Mouse (Mus musculus) intestine, embryonic 15.5 days (tissue): ENCODE measurements at regions not wholly inside any gene's neighbourhood (a gene's known extent, or its start where the extent isn't known, plus 50 kb on each side); places are given as distances from the start of the nearest gene placed in this dataset.
A peak's percentile ranks its signal among the peaks of the same experiment; 100 is the strongest.

Experiments used
- ATAC-seq: fragments of 200-750 bp; cut with Nextera tagmentation; 2 replicates; pipeline ENCODE4 v1.8.0; 2017; ENCODE audit warnings: moderate TSS enrichment, moderate library complexity
- H3K27ac ChIP-seq: fragments of 300-500 bp; sonication (generic); 2 replicates; pipeline ENCODE4 v1.5.1; 2015; ENCODE audit warnings: mild to moderate bottlenecking, inconsistent platforms
- H3K27me3 ChIP-seq: fragments of 300-500 bp; sonication (generic); replicated peaks from 2 replicates; pipeline ENCODE4 v1.6.1; 2015; ENCODE audit warnings: inconsistent platforms
- H3K36me3 ChIP-seq: fragments of 300-500 bp; sonication (generic); 2 replicates; pipeline ENCODE4 v1.6.1; 2015; ENCODE audit warnings: inconsistent platforms
- H3K4me1 ChIP-seq: fragments of 300-500 bp; sonication (generic); replicated peaks from 2 replicates; pipeline ENCODE4 v1.6.1; 2015; ENCODE audit warnings: inconsistent platforms
- H3K4me2 ChIP-seq: fragments of 300-500 bp; sonication (generic); replicated peaks from 2 replicates; pipeline ENCODE4 v1.6.1; 2015; ENCODE audit warnings: mild to moderate bottlenecking, inconsistent platforms
- H3K4me3 ChIP-seq: fragments of 300-500 bp; sonication (generic); replicated peaks from 2 replicates; pipeline ENCODE4 v1.5.1; 2015; ENCODE audit warnings: inconsistent platforms
- H3K9ac ChIP-seq: fragments of 300-500 bp; sonication (generic); 2 replicates; pipeline ENCODE4 v1.6.1; 2015; ENCODE audit warnings: inconsistent platforms
- H3K9me3 ChIP-seq: fragments of 300-500 bp; sonication (generic); 2 replicates; pipeline ENCODE4 v1.6.1; 2016; ENCODE audit warnings: inconsistent platforms
- WGBS: fragments of 180-500 bp; shearing (Covaris S2); methylation state at CpG from one replicate; pipeline ENCODE4 v1.1.7; 2015; 5-methylcytosine and 5-hydroxymethylcytosine counted together

GRCm38 (mm10) chr11:18596996-18597395 lies 421.8 kb downstream of the Meis1 start:
- no peaks in the 10 kb centered on the region for H3K27me3 ChIP-seq
- H3K9me3 ChIP-seq: no peaks in the 10 kb centered on the region
- H3K27ac ChIP-seq: no peak overlapping the region
- H3K4me2 ChIP-seq: no peak overlapping the region
- no peak for ATAC-seq
- H3K4me1 ChIP-seq: no peaks in the 10 kb centered on the region
- no peak overlapping the region for H3K4me3 ChIP-seq
- no peak overlapping the region for H3K9ac ChIP-seq
- 85% methylated on average over 4 of the region's 4 CpGs for WGBS
- no peaks in the 10 kb centered on the region for H3K36me3 ChIP-seq

- ATAC-seq: peak; percentile 70
- no peak overlapping the region for H3K9ac ChIP-seq
- H3K4me2 ChIP-seq: no peak overlapping the region
- H3K4me3 ChIP-seq: no peak overlapping the region
- H3K27ac ChIP-seq: 0 out of 2 replicates have a peak overlapping the region, but pooled peaks have one; percentile 49
- no peaks in the 10 kb centered on the region for H3K4me1 ChIP-seq
- H3K36me3 ChIP-seq: no peaks in the 10 kb centered on the region
- 34% methylated on average over 1 of the region's 1 CpGs for WGBS
- no peaks in the 10 kb centered on the region for H3K27me3 ChIP-seq
- H3K9me3 ChIP-seq: no peaks in the 10 kb centered on the region
Measured at GRCm38 (mm10) chr11:18590487-18590886, 428.3 kb downstream of the Meis1 start.

- Histone ChIP-seq H3K36me3 (no peaks in the 10 kb centered on the region), H3K27me3 (no peaks in the 10 kb centered on the region), H3K27ac (no peak overlapping the region), H3K9me3 (no peaks in the 10 kb centered on the region), H3K4me1 (peaks cover 3% of the 10 kb centered on the region; the same call in 1 of the 2 replicates), H3K4me3 (no peak overlapping the region), H3K9ac (no peak overlapping the region), H3K4me2 (no peak overlapping the region)
- 62% methylated on average over 3 of the region's 3 CpGs for WGBS
- ATAC-seq: no peak
Measured at GRCm38 (mm10) chr11:18586468-18586867, 432.3 kb downstream of the Meis1 start.

GRCm38 (mm10) chr11:18585031-18585430 lies 433.8 kb downstream of the Meis1 start:
- Histone ChIP-seq H3K27ac (no peak overlapping the region), H3K9me3 (no peaks in the 10 kb centered on the region), H3K4me2 (no peak overlapping the region), H3K4me3 (no peak overlapping the region), H3K4me1 (peaks cover 3% of the 10 kb centered on the region; the same call in 1 of the 2 replicates), H3K27me3 (no peaks in the 10 kb centered on the region), H3K36me3 (no peaks in the 10 kb centered on the region), H3K9ac (no peak overlapping the region)
- ATAC-seq: no peak
- WGBS: 78% methylated on average over 8 of the region's 8 CpGs

GRCm38 (mm10) chr11:18582781-18583161 lies 436.0 kb downstream of the Meis1 start:
- Histone ChIP-seq H3K4me3 (no peak overlapping the region), H3K4me2 (no peak overlapping the region), H3K36me3 (no peaks in the 10 kb centered on the region), H3K4me1 (peaks cover 3% of the 10 kb centered on the region; the same call in 1 of the 2 replicates), H3K27ac (no peak overlapping the region), H3K9me3 (no peaks in the 10 kb centered on the region), H3K9ac (no peak overlapping the region), H3K27me3 (no peaks in the 10 kb centered on the region)
- 83% methylated on average over 1 of the region's 1 CpGs for WGBS
- ATAC-seq: no peak

- Histone ChIP-seq H3K27ac (no peak overlapping the region), H3K9ac (no peak overlapping the region), H3K4me1 (peaks cover 3% of the 10 kb centered on the region; the same call in 1 of the 2 replicates), H3K36me3 (no peaks in the 10 kb centered on the region), H3K9me3 (no peaks in the 10 kb centered on the region), H3K4me3 (no peak overlapping the region), H3K4me2 (no peak overlapping the region), H3K27me3 (no peaks in the 10 kb centered on the region)
- ATAC-seq: no peak
- WGBS: 63% methylated on average over 2 of the region's 2 CpGs
Measured at GRCm38 (mm10) chr11:18581997-18582780, 436.6 kb downstream of the Meis1 start.

- Histone ChIP-seq H3K36me3 (no peaks in the 10 kb centered on the region), H3K4me1 (peaks cover 3% of the 10 kb centered on the region; the same call in 1 of the 2 replicates), H3K9me3 (no peaks in the 10 kb centered on the region), H3K9ac (no peak overlapping the region), H3K27me3 (no peaks in the 10 kb centered on the region), H3K4me2 (no peak overlapping the region), H3K4me3 (no peak overlapping the region), H3K27ac (no peak overlapping the region)
- 85% methylated on average over 8 of the region's 8 CpGs for WGBS
- no peak for ATAC-seq
Measured at GRCm38 (mm10) chr11:18581078-18581800, 437.5 kb downstream of the Meis1 start.

- Histone ChIP-seq H3K9me3 (no peaks in the 10 kb centered on the region), H3K4me2 (no peak overlapping the region), H3K27me3 (no peaks in the 10 kb centered on the region), H3K4me1 (no peaks in the 10 kb centered on the region), H3K4me3 (no peak overlapping the region), H3K27ac (no peak overlapping the region), H3K36me3 (no peaks in the 10 kb centered on the region), H3K9ac (no peak overlapping the region)
- WGBS: 72% methylated on average over 4 of the region's 4 CpGs
- no peak for ATAC-seq
Measured at GRCm38 (mm10) chr11:18571557-18572209, 447.1 kb downstream of the Meis1 start.

- Histone ChIP-seq H3K27ac (no peak overlapping the region), H3K4me3 (no peak overlapping the region), H3K27me3 (no peaks in the 10 kb centered on the region), H3K4me2 (no peak overlapping the region), H3K9ac (no peak overlapping the region), H3K4me1 (no peaks in the 10 kb centered on the region), H3K36me3 (no peaks in the 10 kb centered on the region), H3K9me3 (no peaks in the 10 kb centered on the region)
- WGBS: 96% methylated on average over 2 of the region's 2 CpGs
- ATAC-seq: no peak
Measured at GRCm38 (mm10) chr11:18563011-18563410, 455.8 kb downstream of the Meis1 start.

GRCm38 (mm10) chr11:18558665-18559064 lies 460.1 kb downstream of the Meis1 start:
- Histone ChIP-seq H3K9me3 (no peaks in the 10 kb centered on the region), H3K27ac (no peak overlapping the region), H3K9ac (no peak overlapping the region), H3K4me3 (no peak overlapping the region), H3K4me1 (no peaks in the 10 kb centered on the region), H3K36me3 (no peaks in the 10 kb centered on the region), H3K27me3 (no peaks in the 10 kb centered on the region), H3K4me2 (no peak overlapping the region)
- whole genome bisulfite sequencing: 24% methylated on average over 4 of the region's 4 CpGs
- no peak for ATAC-seq

- Histone ChIP-seq H3K4me1 (no peaks in the 10 kb centered on the region), H3K27me3 (no peaks in the 10 kb centered on the region), H3K4me2 (no peak overlapping the region), H3K4me3 (no peak overlapping the region), H3K9me3 (no peaks in the 10 kb centered on the region), H3K36me3 (no peaks in the 10 kb centered on the region), H3K27ac (no peak overlapping the region), H3K9ac (no peak overlapping the region)
- ATAC-seq: no peak
- 51% methylated on average over 2 of the region's 2 CpGs for whole genome bisulfite sequencing
Measured at GRCm38 (mm10) chr11:18535592-18535857, 483.3 kb downstream of the Meis1 start.

GRCm38 (mm10) chr11:18534807-18535591 lies 483.8 kb downstream of the Meis1 start:
- 56% methylated on average over 7 of the region's 7 CpGs for WGBS
- Histone ChIP-seq H3K9me3 (no peaks in the 10 kb centered on the region), H3K9ac (no peak overlapping the region), H3K4me3 (no peak overlapping the region), H3K4me1 (no peaks in the 10 kb centered on the region), H3K36me3 (no peaks in the 10 kb centered on the region), H3K27me3 (no peaks in the 10 kb centered on the region), H3K4me2 (no peak overlapping the region), H3K27ac (no peak overlapping the region)
- ATAC-seq: no peak
